In the genomic region with DNA sequence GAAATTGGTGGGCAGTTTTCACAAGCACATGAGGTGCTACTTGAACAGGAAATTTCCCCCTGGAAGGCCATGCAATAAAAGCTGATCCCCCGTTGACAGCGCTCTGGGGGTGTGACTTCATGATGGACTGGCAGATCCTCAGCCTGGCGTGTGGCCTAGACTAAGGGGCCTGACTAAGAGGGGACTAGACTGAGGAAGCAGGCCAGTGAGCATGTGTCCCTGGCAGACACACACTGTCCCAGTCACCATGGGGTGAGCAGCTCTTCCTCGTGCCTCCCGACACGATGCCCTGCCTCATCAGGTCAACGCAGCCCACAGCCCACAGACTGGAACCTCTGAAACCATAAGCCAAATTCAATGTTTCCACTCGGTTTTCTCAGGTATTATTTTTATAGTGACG, we compare ENCODE assay signal across 12 mouse cellular contexts. TPM values are rescaled to one million over a fixed set of nuclear protein-coding genes. Genes with fewer than 3 reads are reported as not detected.
DNase-seq lines count a peak whose midpoint lies in the region; ATAC-seq lines count a peak whose summit lies in the region.
"Had no signal": no experiment of that assay in that cellular context is flagged by ENCODE, and none has a peak within 500 bp of the region (broad histone marks: within the 10 kb centered on the region; RNA-seq: fewer than 3 reads in every experiment).

No protein-coding gene starts in this region.

- H3K36me3 ChIP-seq in hindbrain, embryonic 16.5 days (ENCODE audit: control insufficient read depth, insufficient read depth, low read length), result no peaks in the 10 kb centered on the region
- H3K36me3 ChIP-seq in hindbrain, embryonic 12.5 days, result no peaks in the 10 kb centered on the region
- H3K36me3 ChIP-seq in neural tube, embryonic 15.5 days, result no peaks in the 10 kb centered on the region

- no peaks in the 10 kb centered on the region for H3K9me3 ChIP-seq in hindbrain, embryonic 16.5 days (ENCODE audit: control insufficient read depth, low read length)
- no peaks in the 10 kb centered on the region for H3K9me3 ChIP-seq in hindbrain, embryonic 12.5 days (replicated peaks)
- H3K9me3 ChIP-seq in neural tube, embryonic 15.5 days (replicated peaks), result no peaks in the 10 kb centered on the region

- peak; percentile 68 for ATAC-seq in hindbrain, embryonic 16.5 days
- no peak for ATAC-seq in hindbrain, embryonic 12.5 days (ENCODE audit: low FRiP score)
- peak; percentile 47; the same call in 1 of the 2 replicates for ATAC-seq in neural tube, embryonic 15.5 days (ENCODE audit: low FRiP score)

- H3K9ac ChIP-seq in hindbrain, embryonic 16.5 days (ENCODE audit: low read depth, low read length), result no peak overlapping the region
- H3K9ac ChIP-seq in hindbrain, embryonic 12.5 days, result no peak overlapping the region
- H3K9ac ChIP-seq in neural tube, embryonic 15.5 days (replicated peaks), result no peak overlapping the region

- H3K27ac ChIP-seq in hindbrain, embryonic 16.5 days (ENCODE audit: low read depth, low read length), result no peak overlapping the region
- H3K27ac ChIP-seq in hindbrain, embryonic 12.5 days, result no peak overlapping the region
- no peak overlapping the region for H3K27ac ChIP-seq in neural tube, embryonic 15.5 days (replicated peaks)

- H3K4me2 ChIP-seq in hindbrain, embryonic 16.5 days (ENCODE audit: low read length), result no peak overlapping the region
- no peak overlapping the region for H3K4me2 ChIP-seq in hindbrain, embryonic 12.5 days (replicated peaks)
- H3K4me2 ChIP-seq in neural tube, embryonic 15.5 days, result no peak overlapping the region

- H3K27me3 ChIP-seq in hindbrain, embryonic 16.5 days (replicated peaks; ENCODE audit: control insufficient read depth, insufficient read depth, low read length), result no peaks in the 10 kb centered on the region
- no peaks in the 10 kb centered on the region for H3K27me3 ChIP-seq in hindbrain, embryonic 12.5 days
- no peaks in the 10 kb centered on the region for H3K27me3 ChIP-seq in neural tube, embryonic 15.5 days (replicated peaks)

- H3K4me3 ChIP-seq in hindbrain, embryonic 16.5 days (ENCODE audit: low read length), result no peak overlapping the region
- no peak overlapping the region for H3K4me3 ChIP-seq in hindbrain, embryonic 12.5 days
- H3K4me3 ChIP-seq in neural tube, embryonic 15.5 days (replicated peaks), result no peak overlapping the region

- H3K4me1 ChIP-seq in hindbrain, embryonic 16.5 days (ENCODE audit: control insufficient read depth, insufficient read depth, low read depth, low read length), result no peaks in the 10 kb centered on the region
- peaks cover 11% of the 10 kb centered on the region; the same call in 1 of the 2 replicates for H3K4me1 ChIP-seq in hindbrain, embryonic 12.5 days
- peaks cover 12% of the 10 kb centered on the region; the same call in 1 of the 2 replicates for H3K4me1 ChIP-seq in neural tube, embryonic 15.5 days

- DNase-seq in cerebellum, adult 11-12 months, result peak; percentile 41
- DNase-seq in cerebellum, postnatal 4 days (ENCODE audit: low spot score in 2 of 2), result no peak
- DNase-seq in neural tube, embryonic 10.5 days (ENCODE audit: extremely low spot score, low spot score), result no peak
- no peak for DNase-seq in layer of hippocampus, adult 9-10 months (ENCODE audit: low spot score)
- no peak for DNase-seq in adrenal gland, adult (ENCODE audit: inconsistent age in 2 of 2, low spot score in 1 of 2)
- DNase-seq: adrenal gland, adult 8-10 months; gastrocnemius, postnatal 25 days; kidney, postnatal 10 days; thymus, adult 18-20 months had no signal

- 67% methylated on average over 9 of the region's 9 CpGs for WGBS in hindbrain, embryonic 16.5 days
- WGBS in hindbrain, embryonic 12.5 days, result 72% methylated on average over 9 of the region's 9 CpGs
- 58% methylated on average over 9 of the region's 9 CpGs for WGBS in neural tube, embryonic 15.5 days

RNA-seq across cellular contexts. Expression of a gene that starts 18.5 kb away (rescaled TPM):
- polyA plus RNA-seq in hindbrain, embryonic 16.5 days (2015; fragmentation: Nextera tagmentation; extraction: Ambion mirVana), result 9.4 and 11.0 TPM in 2 replicates
- polyA plus RNA-seq in hindbrain, embryonic 12.5 days (2016; fragmentation: Nextera tagmentation; extraction: Ambion mirVana), result 22.8 and 23.3 TPM in 2 replicates
- polyA plus RNA-seq in neural tube, embryonic 15.5 days (2015; fragmentation: Nextera tagmentation; extraction: Ambion mirVana), result 10.4 and 11.3 TPM in 2 replicates
